Mouse (Mus musculus): Measurements from ENCODE around the gene Trappc5.

The Trappc5 gene

DNA sequence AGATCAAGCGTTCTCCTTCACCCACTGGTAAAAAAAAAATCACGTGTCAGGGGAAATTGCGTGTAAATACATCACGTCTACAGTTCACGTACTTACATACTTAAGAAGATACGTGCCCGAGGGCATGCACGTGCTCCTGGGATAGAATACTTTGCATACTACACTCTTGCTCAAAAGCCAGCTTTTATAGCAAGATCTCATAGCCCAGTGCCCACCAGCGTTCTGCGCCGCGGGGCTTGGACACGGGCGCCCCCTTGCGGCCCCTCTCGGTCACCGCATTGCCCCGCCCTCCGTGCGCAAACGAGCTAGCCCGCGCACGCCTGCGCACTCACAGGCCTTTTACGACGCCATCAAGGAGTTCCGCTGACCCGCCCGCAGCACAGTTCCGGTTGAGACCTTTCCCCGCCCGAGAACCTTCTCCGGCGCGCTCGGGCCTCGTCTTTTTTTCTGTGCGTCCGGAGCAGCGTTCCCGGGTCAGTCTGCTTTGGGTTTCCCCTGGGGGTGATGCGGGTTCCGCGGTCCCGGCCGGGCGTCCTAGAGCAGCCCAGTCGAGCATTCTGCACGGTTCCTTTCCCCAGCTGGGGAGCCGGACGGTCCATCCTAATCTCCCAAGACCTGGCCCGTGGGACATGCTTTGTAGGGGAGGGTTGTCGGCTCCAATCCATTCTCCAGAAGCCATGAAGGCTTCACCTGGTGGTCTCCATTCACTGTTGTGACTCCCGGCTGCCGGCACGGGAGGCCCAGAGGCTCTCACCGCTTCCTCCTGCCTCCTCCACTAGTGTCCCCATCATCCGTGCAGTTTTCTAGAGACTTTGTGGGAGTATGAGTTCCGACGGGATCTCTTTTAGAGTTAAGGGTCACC, at the start of gene Trappc5:
Trappc5 (plus strand) TSS at position 169 of the 862 bp plus-strand sequence.
- DNase-seq: peak; percentile 93

DNA sequence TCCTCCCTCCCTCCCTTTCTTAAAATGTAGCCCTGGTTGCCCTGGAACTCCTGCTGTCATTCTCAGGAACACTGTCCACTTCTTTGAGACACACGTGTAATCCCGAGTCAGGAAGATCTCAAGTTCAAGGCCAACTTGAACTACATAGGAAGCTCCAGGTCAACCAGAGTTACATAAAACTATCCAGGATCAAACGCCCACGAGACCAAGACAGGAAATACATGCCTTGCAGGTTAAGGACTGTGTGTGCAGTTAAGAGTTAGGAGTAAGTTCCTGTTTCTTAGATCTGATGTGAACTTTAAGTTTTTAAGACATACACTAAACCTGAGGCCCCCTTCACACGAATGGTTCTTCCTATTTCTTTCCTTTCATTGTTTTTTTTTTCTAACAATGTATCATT, 49.1 kb upstream of the Trappc5 start:
- no peak for DNase-seq

DNA sequence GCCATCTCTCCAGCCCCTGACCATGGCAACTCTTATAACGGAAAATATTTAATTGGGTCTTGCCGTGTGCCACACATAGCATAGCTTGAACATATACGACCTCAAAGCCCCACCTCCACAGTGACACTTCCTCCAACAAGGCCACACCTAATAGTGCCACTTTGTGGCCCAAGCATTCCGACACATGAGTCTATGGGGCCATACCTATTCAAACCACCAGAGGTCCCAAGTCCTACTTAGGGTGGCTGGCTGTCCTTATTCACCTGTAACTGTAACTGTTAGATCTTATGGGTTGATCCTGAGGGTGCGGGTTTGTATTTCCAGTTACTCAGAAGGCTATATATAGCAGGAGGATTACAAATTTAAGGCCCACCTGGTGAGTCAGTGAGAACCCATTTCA, 48.1 kb upstream of the Trappc5 start:
- DNase-seq: no peak

DNA sequence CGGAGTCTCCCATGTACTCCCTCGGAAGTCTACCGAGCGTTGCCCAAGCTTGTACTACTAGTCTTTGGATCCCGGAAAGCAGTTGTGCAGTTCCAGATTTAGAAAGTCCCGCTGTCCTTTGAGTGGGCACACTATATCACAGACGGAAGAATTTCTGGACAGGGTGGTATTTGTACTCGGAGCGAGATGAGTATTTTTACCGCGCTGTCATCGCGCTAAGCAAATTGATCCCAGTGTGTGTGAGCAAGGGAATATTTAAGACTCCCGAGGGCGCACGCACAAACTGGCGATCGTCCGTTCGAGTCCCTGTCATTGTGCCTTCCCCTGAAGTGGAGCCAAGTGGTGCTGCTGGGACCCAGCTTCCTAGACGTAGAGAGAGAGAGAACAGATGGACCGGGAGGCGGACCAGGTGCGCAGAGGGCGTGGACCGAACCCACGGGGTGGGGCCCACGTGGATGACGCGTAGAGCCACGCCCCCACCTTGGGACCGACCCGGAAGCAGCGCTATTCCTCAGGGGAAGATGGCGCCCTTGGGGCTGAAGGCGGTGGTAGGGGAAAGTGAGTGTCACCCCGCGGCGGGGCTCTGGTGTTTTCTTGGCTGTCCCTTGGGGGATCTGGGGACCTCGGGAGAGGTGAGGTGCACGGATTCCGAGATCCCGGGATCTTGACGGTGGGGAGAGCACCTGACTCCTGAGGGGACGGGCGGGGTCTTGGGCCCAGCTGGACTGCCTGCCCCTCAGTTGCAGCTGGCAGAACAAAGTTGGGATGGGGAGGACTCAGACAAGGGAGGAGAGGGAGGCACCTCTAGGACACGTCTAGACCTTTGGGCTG, 45.2 kb upstream of the Trappc5 start, which contains the start of gene Stxbp2:
Stxbp2 (plus strand) TSS at position 309 of the 831 bp plus-strand sequence.
- DNase-seq: peak; percentile 78

DNA sequence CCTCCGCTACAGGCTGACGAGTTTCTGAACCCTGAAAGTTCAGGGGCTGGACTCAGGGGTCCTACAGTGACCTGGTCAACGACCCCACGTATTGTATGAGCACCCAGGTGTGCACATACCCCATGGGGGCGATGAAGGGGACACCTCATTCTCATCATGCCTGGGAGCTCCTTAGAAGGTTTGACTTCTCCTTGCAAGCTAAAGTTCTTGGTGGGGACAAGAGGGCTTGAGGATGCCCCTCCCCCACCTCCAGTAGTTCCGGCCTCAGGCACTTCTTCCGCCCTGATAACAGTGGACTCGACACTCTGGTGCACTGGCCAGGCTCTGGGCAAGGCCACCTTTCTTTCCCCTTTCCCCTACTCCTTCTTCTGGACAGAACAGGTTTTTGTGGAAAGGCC, 44.6 kb upstream of the Trappc5 start:
- DNase-seq: no peak

DNA sequence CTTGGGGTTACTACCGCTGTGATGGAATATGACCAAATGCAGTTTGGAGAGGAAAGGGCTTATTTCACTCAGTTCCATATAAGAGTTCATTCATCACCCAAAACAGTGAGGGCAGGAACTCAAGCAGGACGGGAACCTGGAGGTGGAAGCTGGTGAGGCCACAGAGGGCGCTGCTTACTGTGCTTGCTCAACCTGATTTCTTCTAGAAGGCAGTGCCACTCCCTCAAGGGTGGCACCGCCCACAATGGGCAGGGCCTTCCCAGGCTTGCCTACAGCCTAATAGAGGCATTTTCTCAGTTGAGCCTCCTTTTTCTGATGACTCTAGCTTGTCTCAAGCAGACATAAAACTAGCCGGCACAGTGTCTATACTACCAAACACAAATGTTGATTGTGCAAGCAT, 30.3 kb upstream of the Trappc5 start:
- DNase-seq: peak; percentile 45

DNA sequence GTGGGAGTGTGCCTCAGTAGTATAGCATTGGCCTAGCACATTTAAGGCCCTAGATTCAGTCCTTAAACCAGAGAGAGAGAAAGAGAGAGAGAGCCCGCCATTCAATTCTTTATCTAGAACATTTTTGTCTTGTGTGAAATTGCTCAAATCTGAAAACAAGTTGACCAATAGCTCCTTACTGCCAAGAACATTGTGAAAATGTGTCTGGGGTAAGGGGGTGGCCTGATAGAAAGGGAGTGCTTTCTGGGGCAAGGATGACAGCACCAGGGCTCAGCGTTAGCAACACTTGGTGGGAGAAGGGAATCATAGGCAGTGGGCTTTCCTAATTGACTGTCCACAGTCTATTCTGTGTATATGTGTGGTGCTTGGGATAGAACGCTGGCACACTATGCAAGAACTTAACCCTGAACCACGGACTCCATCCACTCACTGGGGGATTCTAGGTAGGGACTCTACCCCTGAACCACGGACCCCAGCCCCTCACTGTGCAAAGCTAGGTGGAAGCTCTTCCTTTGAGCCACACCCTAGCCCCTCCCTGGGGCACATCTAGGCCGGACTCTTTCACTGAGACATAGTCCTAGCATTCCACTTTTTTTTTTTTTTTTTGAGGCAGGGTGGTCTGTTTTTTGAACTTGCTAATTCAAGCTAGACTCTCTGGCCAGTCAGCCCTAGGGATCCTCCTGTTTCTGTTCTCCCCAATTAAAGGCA, 29.1 kb upstream of the Trappc5 start:
- DNase-seq: no peak

DNA sequence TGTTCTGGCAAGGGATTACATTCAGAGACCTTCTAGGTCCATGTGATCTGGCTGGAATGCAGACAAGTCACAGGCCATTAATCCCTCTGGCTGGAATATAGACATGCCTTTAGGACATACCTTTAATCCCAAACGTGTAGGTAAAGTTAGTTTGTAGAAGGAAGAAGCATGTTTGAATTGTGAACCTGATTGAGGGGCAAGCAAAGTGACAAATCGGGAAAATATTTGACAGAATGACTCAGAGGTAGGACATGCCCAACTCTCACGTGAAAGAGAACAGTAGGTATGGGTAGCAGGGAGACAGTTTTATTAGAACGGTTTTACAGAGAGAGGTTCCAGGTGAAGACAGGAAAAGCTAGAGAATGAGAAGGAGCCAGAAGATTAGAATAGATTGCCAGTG, 28.5 kb upstream of the Trappc5 start:
- no peak for DNase-seq

DNA sequence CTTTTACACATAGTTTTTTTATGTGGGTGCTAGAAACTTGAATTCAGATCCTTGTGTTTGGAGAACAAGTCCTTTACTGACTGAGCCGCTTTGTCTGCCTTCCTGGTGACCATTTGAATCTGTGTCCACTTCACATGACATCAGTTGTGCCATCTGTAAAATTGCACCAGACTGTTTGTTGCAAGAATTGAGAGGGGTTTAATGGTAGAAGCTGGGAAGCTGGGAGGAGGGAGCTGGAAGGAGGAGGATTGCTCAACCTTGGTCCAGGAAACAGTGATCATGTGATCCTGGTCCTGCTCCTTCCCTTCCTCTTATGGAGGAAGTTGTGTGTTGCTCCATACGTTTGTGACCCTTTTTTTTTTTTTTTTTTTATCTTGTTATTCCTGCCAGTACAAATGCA, 27.8 kb upstream of the Trappc5 start:
- DNase-seq: no peak

DNA sequence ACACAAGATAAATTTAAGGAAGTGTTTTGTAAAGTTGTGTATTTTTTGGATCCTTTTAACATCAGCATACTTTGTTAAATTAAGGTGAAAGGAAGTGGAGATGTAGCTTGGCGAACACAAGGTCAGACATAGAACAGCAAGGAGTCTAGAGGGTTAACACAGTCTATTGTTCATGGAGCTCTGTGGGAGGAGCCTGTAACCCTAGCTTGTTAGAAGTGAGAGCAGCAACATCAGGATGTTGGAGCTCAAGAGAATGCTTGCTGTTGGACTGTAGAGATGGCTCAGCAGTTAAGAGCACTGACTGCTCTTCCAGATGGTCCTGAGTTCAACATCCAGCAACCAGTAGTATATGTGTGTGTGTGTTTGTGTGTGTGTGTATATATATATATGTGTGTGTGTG, 27.1 kb upstream of the Trappc5 start:
- no peak for DNase-seq

DNA sequence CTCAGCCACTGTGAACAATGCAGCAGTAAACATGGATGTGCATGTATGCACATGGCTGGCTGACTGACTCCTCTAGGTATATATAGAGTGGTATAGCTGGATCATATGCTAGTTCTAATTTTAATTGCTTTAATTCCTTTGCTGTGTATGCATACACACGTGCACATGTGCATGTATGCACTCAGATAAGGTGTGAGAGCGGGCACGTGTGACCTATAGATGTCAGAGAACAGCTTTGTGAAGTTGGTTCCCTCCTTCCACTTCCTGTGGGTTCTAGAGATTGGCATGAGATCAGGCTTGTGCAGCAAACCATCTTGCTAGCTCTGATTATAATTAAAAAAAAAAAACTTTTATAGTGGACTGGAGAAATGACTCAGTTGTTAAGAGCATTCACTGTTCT, 23.3 kb upstream of the Trappc5 start:
- DNase-seq: no peak

DNA sequence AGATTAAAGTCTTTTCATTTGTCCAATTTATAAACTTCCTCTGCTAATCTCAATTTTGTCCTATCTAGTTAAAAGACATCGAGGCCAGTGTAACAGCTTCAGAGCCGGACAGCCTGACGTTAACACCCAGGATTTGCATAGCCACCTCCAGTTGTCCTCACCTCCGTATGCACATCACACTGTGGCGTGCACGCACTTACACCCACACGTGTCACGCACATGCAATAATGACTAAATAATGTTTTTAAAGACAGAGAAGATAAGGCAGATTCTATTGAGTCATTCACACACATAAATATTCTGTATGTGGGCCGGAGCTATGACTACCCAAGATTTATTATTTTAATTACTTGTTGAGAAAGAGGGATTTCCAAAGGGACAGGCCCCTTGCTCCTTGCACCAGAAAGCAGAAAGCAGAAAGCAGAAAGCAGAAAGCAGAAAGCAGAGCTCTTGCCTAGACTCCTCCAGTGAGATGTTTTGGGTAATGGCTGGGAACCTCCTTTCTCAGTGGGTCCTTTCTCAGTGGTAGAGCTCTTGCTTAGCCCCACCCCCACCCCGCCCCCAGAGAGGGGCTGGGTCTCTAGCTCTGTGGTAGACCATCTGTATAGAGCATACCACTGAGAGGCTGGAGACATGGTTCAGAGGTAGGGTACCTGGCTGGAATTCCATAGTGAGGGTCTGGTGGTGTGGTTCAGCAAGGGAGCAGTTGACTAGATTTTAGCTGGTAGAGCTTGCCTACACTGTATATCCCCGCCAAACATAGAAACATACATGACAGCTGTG, 21.2 kb upstream of the Trappc5 start:
- DNase-seq: no peak

DNA sequence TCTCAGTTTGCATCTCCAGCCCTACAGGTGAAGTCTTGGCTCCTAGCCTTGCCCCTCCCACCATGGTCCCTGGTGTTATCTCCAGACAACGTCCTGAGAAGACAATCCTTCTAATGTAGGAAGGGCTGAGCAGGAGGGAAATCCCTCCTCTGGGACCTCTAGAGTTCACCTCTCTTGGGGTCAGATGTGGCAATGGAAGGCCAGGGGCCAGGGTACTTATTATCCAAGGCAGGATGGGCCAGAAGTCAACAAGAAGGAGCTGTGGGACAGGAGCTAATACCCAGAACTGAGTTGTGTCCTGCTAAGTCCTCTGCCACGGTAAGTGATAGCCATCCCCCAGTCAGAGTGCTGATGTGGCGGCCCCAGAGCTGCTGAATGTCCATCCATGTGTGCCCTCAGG, 20.6 kb upstream of the Trappc5 start, which contains the start of gene Retn:
Retn (plus strand) TSS at position 245 of the 400 bp plus-strand sequence.
- DNase-seq: no peak

DNA sequence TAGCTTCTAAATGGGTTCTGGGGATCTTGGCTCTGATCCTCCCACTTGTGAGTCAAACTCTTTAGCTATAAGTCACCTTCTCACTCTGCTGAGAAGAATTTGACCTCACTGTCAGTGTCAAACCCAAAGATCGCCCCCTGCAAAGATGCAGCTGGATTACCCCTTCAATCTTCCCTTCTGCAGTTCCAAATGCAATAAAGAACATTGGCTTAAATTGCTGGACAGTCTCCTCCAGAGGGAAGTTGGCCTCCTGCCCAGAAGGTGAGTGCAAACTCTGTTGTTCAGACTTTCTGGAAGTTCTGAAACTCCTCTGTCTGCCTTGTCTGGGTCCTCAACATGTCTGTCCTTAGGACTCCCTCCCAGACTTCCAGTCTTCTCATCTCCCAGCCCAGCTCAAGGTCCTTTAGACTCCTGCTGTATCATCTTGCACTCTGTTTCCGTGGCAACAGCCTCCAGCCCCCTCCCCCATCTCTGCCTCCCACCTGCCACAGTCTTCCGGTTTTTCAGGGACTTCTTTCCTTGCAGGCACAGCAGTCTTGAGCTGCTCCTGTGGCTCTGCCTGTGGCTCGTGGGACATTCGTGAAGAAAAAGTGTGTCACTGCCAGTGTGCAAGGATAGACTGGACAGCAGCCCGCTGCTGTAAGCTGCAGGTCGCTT, 19.2 kb upstream of the Trappc5 start:
- DNase-seq: no peak

DNA sequence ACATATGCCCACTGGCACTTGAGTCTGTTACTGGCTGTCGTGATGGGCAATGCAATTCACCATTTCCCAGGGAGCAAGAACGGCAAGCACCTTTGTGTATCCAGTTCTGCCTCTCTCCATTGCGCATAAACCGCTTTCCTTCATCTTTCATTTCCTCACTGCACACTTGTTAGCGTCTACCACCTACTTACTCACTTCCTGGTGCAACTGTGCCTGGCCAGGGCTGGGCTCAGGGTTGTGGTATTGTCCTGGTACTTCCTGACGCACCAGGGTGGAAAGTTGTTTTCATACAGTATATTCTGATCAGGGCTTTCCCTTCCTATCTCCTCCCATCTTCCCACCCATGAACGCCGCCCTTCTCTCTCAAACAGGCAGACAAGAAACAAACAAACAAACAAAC, 15.2 kb upstream of the Trappc5 start:
- DNase-seq: no peak

DNA sequence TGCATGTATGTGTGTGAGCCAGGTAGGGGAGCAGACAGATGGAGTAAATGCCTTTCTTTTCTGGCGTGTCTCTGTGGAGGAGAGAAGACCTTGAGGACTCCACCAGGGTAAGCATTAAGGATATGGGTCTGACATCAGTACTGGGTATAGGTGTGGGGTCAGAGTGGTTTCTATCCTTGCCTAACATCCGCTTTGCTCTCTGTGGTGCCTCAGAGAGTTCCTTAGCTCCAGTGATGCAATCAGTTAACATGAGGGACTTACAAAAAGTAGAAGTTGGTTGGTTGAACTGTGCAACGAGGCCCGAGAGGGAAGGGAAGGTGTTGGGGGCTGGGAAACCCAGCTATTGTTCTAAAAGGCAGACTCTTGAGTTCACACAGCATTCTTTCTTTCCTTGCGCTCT, 11.7 kb upstream of the Trappc5 start:
- DNase-seq: no peak

DNA sequence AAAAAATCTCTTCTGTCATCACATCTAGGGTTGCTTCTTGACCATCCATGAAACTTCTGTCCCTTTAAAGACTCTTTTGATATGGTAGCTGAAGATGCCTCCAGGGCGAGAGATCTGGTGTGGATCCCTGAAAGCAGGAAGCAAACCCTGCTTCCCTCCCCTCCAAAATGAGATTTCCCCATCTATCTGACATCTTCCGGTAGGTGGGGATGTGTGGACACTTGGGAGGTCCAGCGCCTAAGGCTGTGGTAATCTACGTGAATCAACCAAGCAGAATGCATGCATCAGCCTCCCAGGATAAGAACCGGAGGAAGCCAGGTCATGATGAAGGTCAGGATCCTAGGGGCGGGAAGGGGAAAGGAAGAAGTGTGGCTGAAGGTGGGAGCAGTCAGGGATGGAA, 10.6 kb upstream of the Trappc5 start, which contains the start of gene Mcemp1:
Mcemp1 (plus strand) TSS at position 248 of the 400 bp plus-strand sequence.
- DNase-seq: no peak

DNA sequence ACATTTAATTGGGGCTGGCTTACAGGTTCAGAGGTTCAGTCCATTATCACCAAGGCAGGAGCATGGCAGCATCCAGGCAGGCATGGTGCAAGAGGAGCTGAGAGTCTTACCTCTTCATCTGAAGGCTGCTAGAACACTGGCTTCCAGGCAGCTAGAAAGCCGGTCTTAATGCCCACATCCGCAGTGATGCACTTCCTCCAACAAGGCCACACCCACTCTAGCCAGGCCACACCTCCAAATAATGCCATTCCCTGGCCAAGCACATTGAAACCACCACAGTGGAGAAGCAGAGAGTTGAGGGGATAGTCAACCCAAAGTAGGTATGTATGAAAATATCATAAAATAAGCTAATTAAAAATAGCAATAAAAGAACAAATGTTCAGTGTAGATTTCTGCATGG, 5.7 kb upstream of the Trappc5 start:
- no peak for DNase-seq

DNA sequence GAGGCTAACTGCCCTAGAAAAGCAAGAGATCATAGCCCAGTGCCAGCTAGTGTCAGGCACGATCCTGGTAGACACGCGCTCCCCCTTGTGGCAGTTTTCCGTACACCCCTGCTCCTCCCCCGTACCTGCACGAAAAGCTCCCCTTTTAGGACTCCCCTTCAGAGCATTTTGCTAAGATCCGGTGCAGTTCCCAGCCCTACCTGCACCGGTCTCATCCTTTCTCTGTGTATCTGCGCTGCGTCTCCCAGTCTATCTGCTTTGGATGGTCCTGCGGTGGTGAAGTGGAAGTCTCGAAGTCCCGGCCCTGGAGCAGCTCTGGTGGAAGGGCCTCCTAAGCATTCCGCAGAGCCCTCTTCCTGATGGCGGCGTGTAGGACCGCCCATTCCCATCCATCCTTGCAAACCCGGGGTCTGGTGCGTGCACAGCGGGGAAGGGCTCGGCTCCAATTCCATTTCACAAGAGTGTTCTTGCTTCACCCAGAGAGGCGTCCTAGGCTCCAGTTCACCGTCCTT, 4.1 kb upstream of the Trappc5 start, which contains the start of gene Fcor:
Fcor (minus strand) TSS at position 383 of the 512 bp plus-strand sequence.
- DNase-seq: peak; percentile 87

DNA sequence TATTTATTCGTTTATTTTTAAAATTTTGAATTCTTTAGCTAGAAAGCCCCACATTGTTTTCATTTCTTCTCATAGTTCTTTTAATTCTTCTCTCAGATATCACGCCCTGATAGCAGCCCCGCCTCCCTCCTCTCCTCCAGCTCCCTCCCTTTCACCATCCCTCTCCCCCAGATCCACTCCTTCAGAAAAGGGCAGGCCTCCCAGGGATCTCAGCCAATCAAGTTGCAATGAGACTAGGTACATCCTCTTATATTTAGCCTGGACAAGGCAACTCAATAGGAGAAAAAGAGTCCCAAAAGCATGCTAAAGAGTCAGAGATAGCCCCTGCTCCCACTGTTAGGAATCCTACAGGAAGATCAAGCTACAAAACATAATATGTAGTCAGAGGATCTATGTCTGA, 1.4 kb upstream of the Trappc5 start:
- DNase-seq: no peak

DNA sequence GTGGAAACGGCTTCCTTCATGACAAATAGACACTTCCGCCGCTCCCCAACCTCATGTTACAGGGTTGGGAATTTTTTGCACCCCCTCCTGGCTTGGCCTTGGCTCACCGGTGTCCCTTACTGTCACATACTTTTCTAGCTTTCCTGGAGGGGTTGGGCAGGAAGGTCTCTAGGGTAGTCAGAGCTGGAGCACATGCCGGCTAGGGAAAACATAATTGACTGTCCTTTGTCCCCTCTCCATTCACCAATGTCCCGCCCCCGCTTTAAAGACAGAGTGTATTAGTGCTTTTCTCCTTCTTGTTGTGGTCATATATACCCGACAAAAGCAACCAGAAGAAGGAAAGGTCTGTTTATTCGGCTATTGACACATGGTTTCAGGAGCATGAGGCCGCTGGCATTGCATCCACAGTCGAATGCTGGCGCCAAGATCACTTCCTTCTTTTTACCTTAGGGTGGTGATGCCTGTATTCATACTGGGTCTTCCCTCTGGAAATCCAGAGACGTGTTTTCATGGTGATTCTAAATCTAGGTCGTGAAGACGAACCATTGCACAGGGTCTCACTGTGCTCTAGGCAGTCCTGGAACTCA, 987 bp downstream of the Trappc5 start:
- DNase-seq: no peak

All from layer of hippocampus, adult 9-11 months (tissue).